Mouse (Mus musculus) olfactory bulb, adult 2 months (tissue): ENCODE measurements around the gene Zc3h4.

Experiments used
- CTCF ChIP-seq: fragments of 200-500 bp; IDR thresholded peaks from 2 replicates; pipeline ENCODE4 v1.5.1; 2012; ENCODE audit warnings: low read depth, mild to moderate bottlenecking, low read length, moderate library complexity; ENCODE audit not compliant: insufficient read depth
- POLR2A ChIP-seq: fragments of 200-500 bp; IDR thresholded peaks from 2 replicates; pipeline ENCODE4 v1.6.1; 2012; ENCODE audit warnings: mild to moderate bottlenecking, low read depth, low read length, moderate library complexity; ENCODE audit not compliant: insufficient read depth

GRCm38 (mm10) chr7:16435088-16435487 is 34.4 kb downstream of the Zc3h4 start:
- TF ChIP-seq POLR2A (no peak), CTCF (no peak)
